Mouse (Mus musculus): Measurements from ENCODE around the gene Hnf1a.

Gene Hnf1a

GRCm38 (mm10) chr5:114970824-114971227 is at the start of gene Hnf1a:
Gene Hnf1a, minus strand, starts transcription at chr5:114971094.
- DNase-seq (ENCODE audit: extremely low spot score, low spot score) = no peak

- no peak for DNase-seq (ENCODE audit: extremely low spot score, low spot score)
Observed at GRCm38 (mm10) chr5:115018813-115019212, 47.9 kb upstream of the Hnf1a start.

DNA sequence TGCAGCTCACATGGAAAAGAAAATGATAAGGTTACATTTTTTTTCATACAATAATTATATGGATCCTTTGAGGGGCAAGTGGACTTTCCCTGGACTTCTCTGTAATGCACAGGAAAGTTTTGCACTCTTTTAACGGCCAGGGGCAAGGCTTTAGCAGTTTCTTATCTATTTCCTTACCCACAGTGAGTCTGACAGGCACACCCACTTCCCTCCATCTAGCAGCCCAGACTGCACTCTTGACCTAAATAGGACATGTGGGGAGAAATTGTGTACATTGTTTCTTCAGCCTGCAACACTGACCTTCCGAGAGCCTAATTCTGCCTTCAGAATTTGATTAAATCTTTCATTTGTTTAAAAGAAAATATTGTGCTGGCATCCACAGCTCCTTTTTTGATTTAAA is 47.4 kb upstream of the Hnf1a start:
- DNase-seq (ENCODE audit: extremely low spot score, low spot score) = no peak

GRCm38 (mm10) chr5:115015121-115015520 is 44.2 kb upstream of the Hnf1a start:
- no peak for DNase-seq (ENCODE audit: extremely low spot score, low spot score)

GRCm38 (mm10) chr5:115014570-115014969 is 43.7 kb upstream of the Hnf1a start:
- DNase-seq (ENCODE audit: extremely low spot score, low spot score) = no peak

- DNase-seq (ENCODE audit: extremely low spot score, low spot score) = no peak
Observed at GRCm38 (mm10) chr5:115013436-115013835, 42.5 kb upstream of the Hnf1a start.

- DNase-seq (ENCODE audit: extremely low spot score, low spot score) = peak; percentile 70
Observed at GRCm38 (mm10) chr5:115011519-115012261, 40.8 kb upstream of the Hnf1a start.

GRCm38 (mm10) chr5:115011217-115011518 is 40.3 kb upstream of the Hnf1a start:
- DNase-seq (ENCODE audit: extremely low spot score, low spot score) = no peak

GRCm38 (mm10) chr5:115010577-115011216 is 39.8 kb upstream of the Hnf1a start, which contains the start of gene Sppl3:
Gene Sppl3, plus strand, starts transcription at chr5:115011137.
- peak; percentile 96 for DNase-seq (ENCODE audit: extremely low spot score, low spot score)

GRCm38 (mm10) chr5:115009961-115010360 is 39.1 kb upstream of the Hnf1a start:
- no peak for DNase-seq (ENCODE audit: extremely low spot score, low spot score)

DNA sequence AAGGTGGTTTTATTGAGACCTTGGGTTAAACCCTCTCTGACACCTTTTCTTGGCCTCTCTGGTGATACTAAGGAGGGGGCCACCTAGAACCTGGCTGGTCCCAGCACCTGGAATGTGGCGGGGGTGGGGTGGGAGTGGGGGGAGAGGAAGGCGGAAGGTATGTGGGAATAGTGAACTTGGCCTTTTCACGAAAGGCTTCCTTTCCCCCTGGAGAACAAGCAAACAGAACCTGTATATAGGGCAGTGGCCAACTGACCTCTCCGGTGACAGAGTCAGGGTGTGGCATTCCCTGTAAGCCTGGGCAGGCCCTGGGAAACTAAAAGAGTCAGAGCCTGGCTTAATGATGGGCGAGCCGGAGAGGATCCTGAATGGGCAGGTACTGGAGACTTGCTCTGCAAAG is 38.2 kb upstream of the Hnf1a start:
- DNase-seq (ENCODE audit: extremely low spot score, low spot score) = no peak

DNA sequence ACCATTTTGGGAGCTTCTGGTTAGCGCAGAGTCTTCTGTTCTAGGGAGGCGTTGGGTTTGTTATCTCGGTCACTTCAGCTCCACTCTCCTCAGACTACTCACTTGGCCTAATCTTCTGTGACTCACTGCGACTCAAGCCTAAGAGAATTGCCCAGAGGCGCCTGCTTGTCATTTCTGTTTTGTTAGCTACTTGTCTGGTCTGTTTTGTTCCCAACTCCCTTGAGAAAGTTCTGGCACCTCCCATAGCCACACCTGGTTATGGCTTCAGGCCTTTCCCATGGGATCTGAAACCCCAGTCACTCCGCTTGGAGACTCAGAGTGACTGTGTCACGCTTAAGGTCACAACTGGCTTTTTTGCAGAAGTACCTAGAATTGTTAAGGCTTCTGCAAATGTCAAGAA is 37.4 kb upstream of the Hnf1a start:
- DNase-seq (ENCODE audit: extremely low spot score, low spot score) = no peak

DNA sequence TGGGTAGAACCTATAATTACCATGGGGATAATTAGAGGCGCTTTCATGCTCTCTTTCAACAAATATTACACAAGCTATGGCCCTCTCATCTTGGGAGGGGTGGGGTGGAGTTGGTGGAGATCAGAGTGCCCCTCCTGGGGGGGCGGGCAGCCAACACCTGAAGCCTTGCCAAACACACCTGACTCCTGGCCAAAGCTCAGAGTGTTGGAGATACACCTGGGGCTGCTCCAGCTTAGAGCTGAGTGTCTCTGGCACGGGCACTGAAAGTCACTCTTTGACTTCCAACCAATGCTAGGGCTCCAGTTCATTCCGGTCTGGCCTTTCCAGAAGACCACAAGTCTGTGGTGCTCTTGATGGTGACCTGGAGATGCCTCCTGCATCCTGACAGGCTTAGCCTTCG is 36.9 kb upstream of the Hnf1a start:
- DNase-seq (ENCODE audit: extremely low spot score, low spot score) = no peak

GRCm38 (mm10) chr5:115003224-115003873 is 32.5 kb upstream of the Hnf1a start:
- no peak for DNase-seq (ENCODE audit: extremely low spot score, low spot score)

- DNase-seq (ENCODE audit: extremely low spot score, low spot score) = no peak
Observed at GRCm38 (mm10) chr5:115002781-115003180, 31.9 kb upstream of the Hnf1a start.

- DNase-seq (ENCODE audit: extremely low spot score, low spot score) = no peak
Observed at GRCm38 (mm10) chr5:115001464-115001863, 30.6 kb upstream of the Hnf1a start.

DNA sequence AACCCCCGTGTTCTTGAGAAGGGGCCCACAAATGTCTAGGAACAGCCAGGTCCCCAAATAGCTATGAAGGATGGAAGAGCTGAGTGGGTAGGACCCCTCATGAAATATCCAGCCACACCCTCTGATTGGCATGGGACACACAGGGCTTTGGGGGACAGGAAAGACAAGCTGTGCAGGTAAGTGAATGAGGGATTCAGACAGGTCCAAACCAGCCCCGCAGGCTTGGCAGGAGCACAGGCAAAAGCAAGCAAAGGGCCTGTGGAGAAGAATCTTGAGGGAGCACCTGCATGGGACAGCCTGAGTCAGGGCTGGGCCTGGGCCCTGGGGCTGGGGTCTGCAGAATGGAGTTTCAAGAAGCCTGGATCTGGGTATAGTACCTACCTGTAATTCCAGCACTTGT is 29.6 kb upstream of the Hnf1a start:
- DNase-seq (ENCODE audit: extremely low spot score, low spot score) = no peak

DNA sequence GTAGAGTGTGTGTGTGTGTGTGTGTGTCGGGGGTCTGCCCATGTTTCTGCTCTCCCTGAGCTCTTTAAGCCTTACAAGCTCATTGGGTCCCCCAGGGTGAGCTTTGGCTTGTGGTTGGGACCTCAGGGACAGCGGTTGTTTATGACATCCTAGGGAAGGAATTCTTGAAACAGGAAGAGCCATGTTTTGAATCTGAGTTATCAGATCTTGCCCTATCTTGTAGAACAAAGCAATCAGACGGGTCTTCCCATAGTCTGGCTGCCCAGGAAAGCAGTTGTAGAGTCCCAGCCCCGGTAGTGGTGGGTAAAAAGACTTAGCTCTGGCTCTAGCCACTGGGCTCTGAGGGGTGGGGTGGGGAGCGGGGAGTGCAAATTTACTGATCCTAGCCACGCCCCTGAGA is 26.4 kb upstream of the Hnf1a start:
- no peak for DNase-seq (ENCODE audit: extremely low spot score, low spot score)

GRCm38 (mm10) chr5:114996447-114996846 is 25.6 kb upstream of the Hnf1a start:
- no peak for DNase-seq (ENCODE audit: extremely low spot score, low spot score)

- DNase-seq (ENCODE audit: extremely low spot score, low spot score) = no peak
Observed at GRCm38 (mm10) chr5:114985074-114985473, 14.2 kb upstream of the Hnf1a start.

DNA sequence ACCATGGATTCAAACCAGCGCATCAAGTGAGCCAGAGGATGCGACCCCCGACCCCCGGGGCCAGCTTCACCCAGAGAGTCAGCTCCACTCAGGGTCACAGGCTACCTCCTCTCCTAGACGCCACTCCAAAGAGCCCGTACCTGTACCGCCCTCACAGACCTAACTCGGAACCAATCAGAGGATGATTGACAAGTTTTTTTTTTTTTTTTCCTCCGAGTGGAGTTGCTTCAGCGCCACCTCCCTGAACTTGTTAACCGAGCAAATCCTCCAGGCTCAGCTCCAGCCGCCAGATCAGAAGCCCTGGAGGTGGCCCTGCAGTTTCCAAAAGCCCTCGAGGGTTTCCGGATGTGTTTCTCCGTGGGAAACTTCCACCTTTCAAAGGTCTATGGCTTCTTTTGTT is 11.1 kb upstream of the Hnf1a start:
- DNase-seq (ENCODE audit: extremely low spot score, low spot score) = no peak

DNA sequence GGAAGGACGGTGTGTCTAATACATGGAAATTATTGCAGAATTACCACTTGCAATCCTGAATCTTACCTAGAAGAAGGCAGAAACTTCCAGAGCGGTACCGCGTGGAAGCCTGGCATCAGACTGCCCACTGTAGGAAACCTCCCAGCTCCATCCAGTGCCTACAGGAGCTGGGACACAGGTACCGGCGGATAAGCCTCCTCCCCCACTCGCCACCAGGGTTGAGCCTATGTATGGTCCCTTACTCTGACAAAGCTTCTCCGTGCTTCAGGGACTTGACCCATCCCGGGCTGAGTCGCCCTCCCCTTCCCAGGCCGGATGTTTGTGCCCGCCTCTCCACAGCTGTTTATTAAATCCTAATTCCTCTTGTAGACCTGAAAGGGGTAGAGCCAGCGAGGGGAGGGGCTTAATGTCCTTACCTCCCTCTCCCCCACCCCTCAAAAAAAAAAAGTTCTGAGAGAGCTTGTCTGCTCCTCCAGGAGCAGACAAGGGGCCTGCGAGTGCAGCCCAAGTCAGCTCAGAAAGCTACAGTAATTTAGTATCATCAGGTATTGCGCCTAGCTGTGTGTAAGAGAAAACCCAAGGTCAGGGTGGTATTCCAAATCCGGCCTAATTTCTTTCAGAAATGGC is 9.3 kb upstream of the Hnf1a start:
- peak; percentile 27 for DNase-seq (ENCODE audit: extremely low spot score, low spot score)

Measured in neural tube, embryonic 10.5 days (tissue).